Mouse (Mus musculus) thymus, postnatal 25 days (tissue): ENCODE measurements around the gene Atpaf1.

ENCODE experiments used
- DNase-seq: peaks from one replicate; pipeline ENCODE4 v3.0.0; 2022

The Atpaf1 gene

GRCm38 (mm10) chr4:115784769-115785510 is at the start of gene Atpaf1:
Gene Atpaf1, plus strand, starts transcription at chr4:115784812.
- peak; percentile 75 for DNase-seq

- no peak for DNase-seq
Observed at GRCm38 (mm10) chr4:115734867-115735266, 49.7 kb upstream of the Atpaf1 start.

GRCm38 (mm10) chr4:115737551-115738041 is 47.0 kb upstream of the Atpaf1 start, which contains the start of gene Efcab14:
Gene Efcab14, plus strand, starts transcription at chr4:115737744.
- DNase-seq = peak; percentile 95

GRCm38 (mm10) chr4:115738481-115738985 is 46.1 kb upstream of the Atpaf1 start:
- no peak for DNase-seq

- no peak for DNase-seq
Observed at GRCm38 (mm10) chr4:115742658-115743057, 42.0 kb upstream of the Atpaf1 start.

- DNase-seq = no peak
Observed at GRCm38 (mm10) chr4:115743096-115743495, 41.5 kb upstream of the Atpaf1 start.

- DNase-seq = no peak
Observed at GRCm38 (mm10) chr4:115748181-115748580, 36.4 kb upstream of the Atpaf1 start.

GRCm38 (mm10) chr4:115749336-115749735 is 35.3 kb upstream of the Atpaf1 start:
- no peak for DNase-seq

GRCm38 (mm10) chr4:115754101-115754500 is 30.5 kb upstream of the Atpaf1 start:
- no peak for DNase-seq

GRCm38 (mm10) chr4:115754851-115755250 is 29.8 kb upstream of the Atpaf1 start:
- no peak for DNase-seq

- DNase-seq = no peak
Observed at GRCm38 (mm10) chr4:115761206-115761605, 23.4 kb upstream of the Atpaf1 start.

GRCm38 (mm10) chr4:115764581-115764980 is 20.0 kb upstream of the Atpaf1 start:
- no peak for DNase-seq

- no peak for DNase-seq
Observed at GRCm38 (mm10) chr4:115767647-115768467, 16.8 kb upstream of the Atpaf1 start.

GRCm38 (mm10) chr4:115775056-115775455 is 9.6 kb upstream of the Atpaf1 start:
- DNase-seq = no peak

GRCm38 (mm10) chr4:115777627-115778026 is 7.0 kb upstream of the Atpaf1 start:
- DNase-seq = no peak

- DNase-seq = no peak
Observed at GRCm38 (mm10) chr4:115780269-115780668, 4.3 kb upstream of the Atpaf1 start.

- no peak for DNase-seq
Observed at GRCm38 (mm10) chr4:115780918-115781317, 3.7 kb upstream of the Atpaf1 start, which contains the start of gene Tex38. Gene Tex38, minus strand, starts transcription at chr4:115781018.

GRCm38 (mm10) chr4:115782026-115782805 is 2.4 kb upstream of the Atpaf1 start:
- no peak for DNase-seq

GRCm38 (mm10) chr4:115785511-115786034 is 961 bp downstream of the Atpaf1 start:
- DNase-seq = no peak

GRCm38 (mm10) chr4:115790864-115791263 is 6.3 kb downstream of the Atpaf1 start:
- no peak for DNase-seq

GRCm38 (mm10) chr4:115795360-115795759 is 10.7 kb downstream of the Atpaf1 start:
- no peak for DNase-seq

GRCm38 (mm10) chr4:115799981-115800380 is 15.4 kb downstream of the Atpaf1 start:
- no peak for DNase-seq
